Mouse (Mus musculus) midbrain, embryonic 13.5 days (tissue): ENCODE results near the gene Dlk1. TPM values are rescaled to one million over a fixed set of nuclear protein-coding genes. Genes with fewer than 3 reads are reported as not detected.
"Not testable (repeated sequence)": the region's sequence is repeated elsewhere in the genome, so short reads cannot be mapped to it uniquely, and the experiment has no call there.

ENCODE experiments used
- ATAC-seq: fragments of 200-750 bp; cut with Nextera tagmentation; 2 replicates; pipeline ENCODE4 v1.8.0; 2017; ENCODE audit warnings: mild to moderate bottlenecking, moderate TSS enrichment, moderate library complexity
- H3K27ac ChIP-seq: fragments of 300-500 bp; sonication (generic); 2 replicates; pipeline ENCODE4 v1.5.1; 2015; ENCODE audit warnings: inconsistent platforms, mild to moderate bottlenecking, moderate library complexity
- H3K27me3 ChIP-seq: fragments of 300-500 bp; sonication (generic); 2 replicates; pipeline ENCODE4 v1.6.1; 2015; ENCODE audit warnings: mild to moderate bottlenecking, inconsistent platforms
- H3K36me3 ChIP-seq: fragments of 300-500 bp; sonication (generic); 2 replicates; pipeline ENCODE4 v1.6.1; 2015; ENCODE audit warnings: mild to moderate bottlenecking, inconsistent platforms
- H3K4me1 ChIP-seq: fragments of 300-500 bp; sonication (generic); replicated peaks from 2 replicates; pipeline ENCODE4 v1.6.1; 2015; ENCODE audit warnings: inconsistent platforms
- H3K4me2 ChIP-seq: fragments of 300-500 bp; sonication (generic); replicated peaks from 2 replicates; pipeline ENCODE4 v1.6.1; 2015; ENCODE audit warnings: moderate library complexity, mild to moderate bottlenecking, inconsistent platforms
- H3K4me3 ChIP-seq: fragments of 300-500 bp; sonication (generic); replicated peaks from 2 replicates; pipeline ENCODE4 v1.5.1; 2015; ENCODE audit warnings: mild to moderate bottlenecking, inconsistent platforms
- H3K9ac ChIP-seq: fragments of 300-500 bp; sonication (generic); replicated peaks from 2 replicates; pipeline ENCODE4 v1.6.1; 2015; ENCODE audit warnings: mild to moderate bottlenecking, inconsistent platforms
- H3K9me3 ChIP-seq: fragments of 300-500 bp; sonication (generic); 2 replicates; pipeline ENCODE4 v1.6.1; 2016; ENCODE audit warnings: mild to moderate bottlenecking, inconsistent platforms
- WGBS: fragments of 180-500 bp; shearing (Covaris S2); methylation state at CpG from one replicate; pipeline ENCODE4 v1.1.7; 2015; 5-methylcytosine and 5-hydroxymethylcytosine counted together
- polyA plus RNA-seq: library from polyadenylated mRNA; unstranded; fragments of >200 nt; fragmentation: Nextera tagmentation; extraction: Ambion mirVana; gene quantifications from 2 replicates; pipeline ENCODE4 v1.2.1, GENCODE M21; 2015

Dlk1 gene
- polyA plus RNA-seq, 1 experiment from 2014 or later, result 117 TPM

GRCm38 (mm10) chr12:109458896-109459295 lies 6.3 kb downstream of the Dlk1 start:
- peak overlapping the region; percentile 43 for H3K4me2 ChIP-seq
- WGBS, result 7% methylated on average over 10 of the region's 10 CpGs
- 0 out of 2 replicates have a peak overlapping the region, but pooled peaks have one; percentile 21 for H3K9ac ChIP-seq
- H3K4me3 ChIP-seq, result no peak overlapping the region
- peak; percentile 44 for ATAC-seq
- H3K27ac ChIP-seq, result no peak overlapping the region
- H3K4me1 ChIP-seq, result peaks cover 51% of the 10 kb centered on the region
- no peaks in the 10 kb centered on the region for H3K36me3 ChIP-seq
- peaks cover 77% of the 10 kb centered on the region for H3K27me3 ChIP-seq
- H3K9me3 ChIP-seq, result no peaks in the 10 kb centered on the region

GRCm38 (mm10) chr12:109459481-109460401 lies 7.1 kb downstream of the Dlk1 start:
- peak; percentile 18 for ATAC-seq
- no peaks in the 10 kb centered on the region for H3K9me3 ChIP-seq

GRCm38 (mm10) chr12:109462594-109462993 lies 10.0 kb downstream of the Dlk1 start:
- no peak for ATAC-seq
- Histone ChIP-seq H3K4me3 (no peak overlapping the region), H3K9ac (no peak overlapping the region), H3K9me3 (no peaks in the 10 kb centered on the region), H3K27me3 (peaks cover 45% of the 10 kb centered on the region), H3K36me3 (no peaks in the 10 kb centered on the region), H3K4me2 (no peak overlapping the region), H3K4me1 (peaks cover 25% of the 10 kb centered on the region), H3K27ac (no peak overlapping the region)
- 80% methylated on average over 10 of the region's 10 CpGs for WGBS

More at GRCm38 (mm10) chr12:109459481-109460401, 7.1 kb downstream of the Dlk1 start:
- Histone ChIP-seq H3K4me2 (peak overlapping the region; percentile 43), H3K4me1 (peaks cover 51% of the 10 kb centered on the region), H3K4me3 (peak overlapping the region; percentile 17), H3K36me3 (no peaks in the 10 kb centered on the region), H3K27me3 (peaks cover 68% of the 10 kb centered on the region), H3K27ac (no peak overlapping the region), H3K9ac (0 out of 2 replicates have a peak overlapping the region, but pooled peaks have one; percentile 21)
- 29% methylated on average over 49 of the region's 49 CpGs for WGBS

- not testable (repeated sequence) for H3K36me3 ChIP-seq, H3K27me3 ChIP-seq, H3K27ac ChIP-seq, ATAC-seq, H3K9ac ChIP-seq, H3K4me2 ChIP-seq, H3K9me3 ChIP-seq, H3K4me1 ChIP-seq, H3K4me3 ChIP-seq
- 83% methylated on average over 4 of the region's 4 CpGs for WGBS
Observed at GRCm38 (mm10) chr12:109467417-109467816, 14.8 kb downstream of the Dlk1 start.

GRCm38 (mm10) chr12:109469793-109470192 lies 17.2 kb downstream of the Dlk1 start:
- 95% methylated on average over 8 of the region's 8 CpGs for WGBS
- no peak for ATAC-seq
- Histone ChIP-seq H3K36me3 (no peaks in the 10 kb centered on the region), H3K27ac (no peak overlapping the region), H3K4me1 (no peaks in the 10 kb centered on the region), H3K4me3 (no peak overlapping the region), H3K4me2 (no peak overlapping the region), H3K27me3 (no peaks in the 10 kb centered on the region; the same call in 1 of the 2 replicates), H3K9ac (no peak overlapping the region), H3K9me3 (no peaks in the 10 kb centered on the region)

- no peaks in the 10 kb centered on the region; the same call in 1 of the 2 replicates for H3K27me3 ChIP-seq
- H3K9ac ChIP-seq, result no peak overlapping the region
- no peak for ATAC-seq
- no peak overlapping the region for H3K27ac ChIP-seq
- no peaks in the 10 kb centered on the region for H3K36me3 ChIP-seq
- WGBS, result 87% methylated on average over 11 of the region's 11 CpGs
- H3K4me1 ChIP-seq, result no peaks in the 10 kb centered on the region
- no peak overlapping the region for H3K4me2 ChIP-seq
- no peaks in the 10 kb centered on the region for H3K9me3 ChIP-seq
- H3K4me3 ChIP-seq, result no peak overlapping the region
Observed at GRCm38 (mm10) chr12:109472627-109473026, 20.0 kb downstream of the Dlk1 start.

- 57% methylated on average over 6 of the region's 6 CpGs for WGBS
- Histone ChIP-seq H3K36me3 (no peaks in the 10 kb centered on the region), H3K9me3 (no peaks in the 10 kb centered on the region), H3K4me1 (no peaks in the 10 kb centered on the region), H3K4me2 (no peak overlapping the region), H3K27ac (no peak overlapping the region), H3K4me3 (no peak overlapping the region), H3K9ac (no peak overlapping the region), H3K27me3 (no peaks in the 10 kb centered on the region; the same call in 1 of the 2 replicates)
- no peak for ATAC-seq
Observed at GRCm38 (mm10) chr12:109473575-109473976, 21.0 kb downstream of the Dlk1 start.

- no peak for ATAC-seq
- Histone ChIP-seq H3K4me3 (no peak overlapping the region), H3K4me2 (no peak overlapping the region), H3K36me3 (no peaks in the 10 kb centered on the region), H3K4me1 (no peaks in the 10 kb centered on the region), H3K9ac (no peak overlapping the region), H3K27me3 (no peaks in the 10 kb centered on the region; the same call in 1 of the 2 replicates), H3K9me3 (no peaks in the 10 kb centered on the region), H3K27ac (no peak overlapping the region)
- WGBS, result 87% methylated on average over 9 of the region's 9 CpGs
Observed at GRCm38 (mm10) chr12:109474187-109474606, 21.6 kb downstream of the Dlk1 start.

GRCm38 (mm10) chr12:109475501-109475900 lies 22.9 kb downstream of the Dlk1 start:
- no peak overlapping the region for H3K27ac ChIP-seq
- no peaks in the 10 kb centered on the region for H3K9me3 ChIP-seq
- no peaks in the 10 kb centered on the region; the same call in 1 of the 2 replicates for H3K27me3 ChIP-seq
- H3K4me1 ChIP-seq, result no peaks in the 10 kb centered on the region
- WGBS, result 91% methylated on average over 4 of the region's 4 CpGs
- ATAC-seq, result no peak
- H3K4me3 ChIP-seq, result no peak overlapping the region
- no peaks in the 10 kb centered on the region for H3K36me3 ChIP-seq
- H3K4me2 ChIP-seq, result no peak overlapping the region
- no peak overlapping the region for H3K9ac ChIP-seq

- H3K4me2 ChIP-seq, H3K9ac ChIP-seq, H3K36me3 ChIP-seq, ATAC-seq, H3K4me3 ChIP-seq, H3K27me3 ChIP-seq, H3K9me3 ChIP-seq, H3K27ac ChIP-seq, H3K4me1 ChIP-seq: not testable (repeated sequence)
- WGBS, result 69% methylated on average over 1 of the region's 1 CpGs
Observed at GRCm38 (mm10) chr12:109486525-109486924, 33.9 kb downstream of the Dlk1 start.

GRCm38 (mm10) chr12:109491701-109492100 lies 39.1 kb downstream of the Dlk1 start:
- ATAC-seq, result no peak
- Histone ChIP-seq H3K27me3 (no peaks in the 10 kb centered on the region; the same call in 1 of the 2 replicates), H3K4me1 (no peaks in the 10 kb centered on the region; the same call in 1 of the 2 replicates), H3K36me3 (no peaks in the 10 kb centered on the region), H3K4me3 (no peak overlapping the region), H3K9me3 (no peaks in the 10 kb centered on the region), H3K27ac (no peak overlapping the region), H3K9ac (no peak overlapping the region), H3K4me2 (no peak overlapping the region)
- WGBS, result 83% methylated on average over 3 of the region's 3 CpGs

GRCm38 (mm10) chr12:109493381-109493780 lies 40.8 kb downstream of the Dlk1 start:
- Histone ChIP-seq H3K4me3 (no peak overlapping the region), H3K9ac (no peak overlapping the region), H3K27me3 (no peaks in the 10 kb centered on the region; the same call in 1 of the 2 replicates), H3K9me3 (no peaks in the 10 kb centered on the region), H3K4me2 (no peak overlapping the region), H3K4me1 (no peaks in the 10 kb centered on the region; the same call in 1 of the 2 replicates), H3K36me3 (no peaks in the 10 kb centered on the region), H3K27ac (no peak overlapping the region)
- 89% methylated on average over 9 of the region's 9 CpGs for WGBS
- no peak for ATAC-seq
